Mouse (Mus musculus) c-Kit-positive CD71-positive TER-119-positive erythroid progenitor cells, embryonic 14.5 days (primary cell): ENCODE measurements at regions not wholly inside any gene's neighbourhood (a gene's known extent, or its start where the extent isn't known, plus 50 kb on each side); places are given as distances from the start of the nearest gene placed in this dataset.

Source experiments
- DNase-seq: peaks from one replicate; pipeline ENCODE4 v3.0.0-alpha.2; 2013; ENCODE audit warnings: low spot score

DNA sequence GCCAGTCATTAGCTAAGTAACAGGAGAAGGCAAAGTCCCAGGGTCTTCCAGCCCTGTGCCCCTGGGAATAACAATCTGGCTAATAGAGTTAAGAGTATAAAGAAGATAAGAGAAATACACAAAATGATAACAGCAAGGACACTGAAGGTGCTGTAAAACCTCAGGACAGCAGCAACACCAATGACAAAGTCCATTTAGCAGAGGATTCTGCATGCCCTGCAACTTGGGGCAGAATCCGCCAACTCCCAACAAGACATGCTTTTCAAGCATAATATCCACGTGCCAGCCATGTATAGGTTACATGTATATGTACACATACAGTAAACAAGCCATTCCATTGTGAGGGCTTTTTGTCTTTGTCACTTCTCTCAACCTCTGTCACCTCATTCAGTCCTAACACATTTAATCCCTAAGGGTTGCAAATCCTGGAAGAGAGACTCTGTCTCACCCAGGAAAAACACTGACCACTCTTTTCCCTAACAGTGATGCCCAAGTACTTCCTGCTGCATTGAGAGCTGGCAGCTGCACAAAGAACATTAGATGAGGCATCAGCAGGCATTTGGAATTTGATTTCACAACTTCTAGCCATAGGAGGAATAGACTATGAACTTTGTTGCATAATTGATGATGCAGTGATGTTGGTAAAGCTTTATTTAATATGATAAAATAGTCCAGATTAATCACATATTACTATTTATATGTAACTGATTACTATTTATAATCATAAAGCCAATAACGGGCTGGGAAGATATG, 105.8 kb upstream of the Slc4a7 start:
- DNase-seq = no peak

DNA sequence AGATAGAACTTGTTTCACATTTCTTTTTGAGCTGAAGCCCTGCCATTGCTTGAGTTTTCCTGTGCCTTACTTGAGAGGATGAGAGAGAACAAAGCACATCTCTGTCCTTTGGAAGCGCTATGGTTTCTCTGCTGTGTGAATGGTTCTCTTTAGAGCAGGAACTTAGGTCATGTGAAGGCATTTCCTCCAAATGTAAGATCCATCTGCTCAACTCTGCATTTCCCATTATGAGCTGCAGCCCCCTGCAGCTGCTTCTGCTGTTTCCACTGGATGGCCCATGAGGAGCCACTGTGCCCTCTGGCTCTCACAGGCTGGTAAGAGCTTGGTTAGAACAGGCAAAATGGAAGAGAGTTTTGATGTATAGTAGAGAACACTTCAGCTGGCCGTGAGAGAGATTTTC, 102.5 kb upstream of the Slc4a7 start:
- no peak for DNase-seq

DNA sequence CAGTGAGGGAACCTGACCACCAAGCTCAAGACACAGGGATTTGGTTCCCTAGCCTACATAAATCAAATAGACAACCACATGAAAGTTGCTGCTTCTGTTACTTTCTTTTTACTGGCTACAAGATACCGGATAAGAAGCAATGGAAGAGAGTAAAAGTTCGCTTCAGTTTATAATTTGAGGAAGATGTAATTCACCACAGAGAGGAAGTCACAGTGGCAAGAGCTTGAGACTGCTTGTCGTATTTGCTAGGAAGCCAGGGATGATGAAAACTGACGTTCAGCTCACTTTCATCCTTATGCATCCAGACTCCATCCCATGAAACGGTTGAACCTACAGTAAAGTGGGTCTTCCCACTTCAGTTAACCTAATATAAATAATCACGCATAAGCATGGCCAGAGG, 102.1 kb upstream of the Slc4a7 start:
- DNase-seq = no peak

DNA sequence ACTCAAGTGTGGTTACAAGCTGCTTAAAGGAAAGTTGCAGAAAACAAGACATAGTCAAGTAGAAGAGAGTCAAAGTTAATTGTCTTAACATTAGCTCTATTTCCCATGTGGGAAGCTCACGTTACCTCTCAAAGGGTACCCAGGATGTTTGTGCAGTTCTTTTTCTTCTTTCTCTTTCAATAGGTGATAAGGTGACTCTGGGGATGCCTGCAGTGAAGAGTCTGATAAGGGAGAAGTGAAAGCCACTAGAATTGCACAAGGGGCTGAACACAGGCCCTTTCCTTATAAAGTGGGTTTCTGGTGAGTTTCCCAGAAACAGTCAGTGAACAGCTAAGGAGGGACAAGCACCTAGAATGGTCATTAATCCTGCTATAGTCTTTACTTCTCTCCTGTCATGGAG, 98.6 kb upstream of the Slc4a7 start:
- DNase-seq = no peak

DNA sequence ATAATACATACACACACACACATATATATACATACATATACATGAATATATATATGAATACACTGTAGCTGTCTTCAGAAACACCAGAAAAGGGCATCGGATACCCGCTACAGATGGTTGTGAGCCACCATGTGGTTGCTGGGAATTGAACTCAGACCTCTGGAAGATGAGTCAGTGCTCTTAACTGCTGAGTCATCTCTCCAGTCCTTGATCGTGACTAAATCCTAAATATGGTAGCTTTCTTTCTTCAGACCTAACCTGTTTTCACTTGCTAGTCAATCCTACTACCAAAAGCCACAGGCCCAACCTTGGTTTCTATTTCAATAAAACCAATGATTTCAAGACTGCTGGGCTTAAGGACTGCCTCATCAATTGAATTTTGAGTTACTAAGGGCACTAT, 95.0 kb upstream of the Slc4a7 start:
- no peak for DNase-seq

DNA sequence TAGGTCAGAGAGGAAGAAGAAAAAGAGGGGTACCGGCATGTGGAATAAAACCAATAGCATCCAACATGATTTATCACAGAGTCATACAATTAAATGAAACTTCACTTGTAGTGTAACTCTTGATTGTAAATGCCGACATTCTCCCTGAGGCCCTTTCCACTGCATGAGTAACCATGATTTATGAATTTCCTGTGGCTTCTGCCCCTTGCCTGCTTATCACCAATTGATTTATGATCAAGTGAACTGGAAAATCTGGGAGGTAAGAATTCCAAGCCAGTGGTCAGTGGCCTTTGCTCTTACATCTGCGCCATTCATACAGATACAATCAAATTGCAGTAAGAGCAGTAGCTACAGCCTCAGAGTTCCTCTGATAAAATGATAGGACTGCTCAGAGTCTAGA, 89.8 kb upstream of the Slc4a7 start:
- DNase-seq = no peak

DNA sequence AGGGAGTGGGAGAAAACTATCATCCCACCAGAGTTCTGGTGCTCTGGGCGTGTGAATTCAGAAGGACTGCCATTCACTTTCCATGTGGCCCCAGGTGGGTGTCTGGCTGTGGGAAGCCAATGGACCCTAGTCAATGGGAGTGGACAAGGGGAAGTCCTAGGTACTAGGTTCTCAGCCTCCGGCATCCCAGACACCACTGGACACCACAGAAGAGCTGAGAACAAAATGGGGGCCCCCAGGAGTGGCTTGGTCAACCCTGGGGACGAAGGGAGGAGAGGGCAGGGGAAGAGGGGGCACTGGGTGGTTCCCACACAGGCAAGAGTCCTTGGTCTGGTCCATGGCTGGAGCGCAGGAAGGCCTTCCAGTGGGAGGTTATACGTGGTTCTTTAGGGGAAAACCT, 81.8 kb upstream of the Slc4a7 start:
- no peak for DNase-seq

DNA sequence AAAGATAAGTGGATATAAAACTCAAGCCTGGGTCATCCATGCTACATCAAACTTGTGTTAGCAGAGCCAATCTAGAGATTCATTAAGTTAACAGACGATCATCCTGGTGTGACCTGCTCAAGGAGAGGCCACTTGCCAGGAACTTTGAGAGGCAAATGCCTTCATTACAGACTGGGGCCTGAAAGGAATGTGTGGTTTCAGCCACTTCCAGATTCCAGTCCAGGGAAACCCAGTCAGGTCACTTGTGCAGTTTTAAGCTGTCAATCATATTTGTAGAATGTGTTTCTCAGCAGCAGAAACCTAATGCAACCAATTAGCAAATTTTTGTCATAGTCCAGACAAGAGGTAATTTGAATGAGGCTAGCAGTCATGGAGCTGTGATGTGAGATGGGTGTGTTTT, 73.4 kb upstream of the Slc4a7 start:
- no peak for DNase-seq

DNA sequence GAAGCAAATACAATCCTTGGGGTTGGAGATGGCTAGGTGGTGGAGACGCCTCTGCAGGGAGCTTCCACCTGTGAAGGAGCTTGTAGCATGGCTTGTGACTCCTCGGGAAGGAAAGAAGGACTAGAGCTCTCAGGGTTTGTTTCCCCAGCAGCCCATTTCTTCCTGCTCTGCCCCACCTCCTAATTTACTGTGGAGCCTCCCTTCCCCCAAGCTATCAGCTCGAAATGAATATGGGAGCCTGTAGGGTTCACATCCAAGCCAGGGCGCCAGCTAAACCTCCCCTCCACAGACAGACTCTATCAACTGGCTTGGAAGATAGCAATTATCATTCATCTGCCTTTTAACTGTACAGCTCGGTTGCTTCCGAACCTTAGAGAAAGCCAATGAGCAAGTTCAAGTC, 70.3 kb upstream of the Slc4a7 start:
- DNase-seq = no peak

DNA sequence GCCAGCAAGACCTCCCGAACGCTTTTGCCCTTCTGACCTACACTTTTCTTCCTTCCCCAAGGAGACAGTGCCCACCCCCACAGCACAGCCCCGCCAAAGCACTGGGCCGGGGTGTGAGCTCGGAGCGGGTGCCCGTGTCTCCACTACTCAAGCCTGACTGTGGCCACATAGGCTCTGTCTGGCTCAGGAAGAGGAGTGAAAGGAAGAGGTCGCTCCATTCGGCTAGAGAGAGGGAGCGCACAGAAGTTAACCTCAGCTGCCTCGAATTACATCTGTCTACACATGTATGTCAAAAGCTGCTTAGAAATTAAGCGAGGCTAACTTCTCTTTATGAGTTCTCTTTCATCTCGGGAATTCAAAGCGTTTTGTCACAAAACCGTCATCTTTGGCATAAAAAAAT, 69.6 kb upstream of the Slc4a7 start:
- DNase-seq = peak; percentile 7

DNA sequence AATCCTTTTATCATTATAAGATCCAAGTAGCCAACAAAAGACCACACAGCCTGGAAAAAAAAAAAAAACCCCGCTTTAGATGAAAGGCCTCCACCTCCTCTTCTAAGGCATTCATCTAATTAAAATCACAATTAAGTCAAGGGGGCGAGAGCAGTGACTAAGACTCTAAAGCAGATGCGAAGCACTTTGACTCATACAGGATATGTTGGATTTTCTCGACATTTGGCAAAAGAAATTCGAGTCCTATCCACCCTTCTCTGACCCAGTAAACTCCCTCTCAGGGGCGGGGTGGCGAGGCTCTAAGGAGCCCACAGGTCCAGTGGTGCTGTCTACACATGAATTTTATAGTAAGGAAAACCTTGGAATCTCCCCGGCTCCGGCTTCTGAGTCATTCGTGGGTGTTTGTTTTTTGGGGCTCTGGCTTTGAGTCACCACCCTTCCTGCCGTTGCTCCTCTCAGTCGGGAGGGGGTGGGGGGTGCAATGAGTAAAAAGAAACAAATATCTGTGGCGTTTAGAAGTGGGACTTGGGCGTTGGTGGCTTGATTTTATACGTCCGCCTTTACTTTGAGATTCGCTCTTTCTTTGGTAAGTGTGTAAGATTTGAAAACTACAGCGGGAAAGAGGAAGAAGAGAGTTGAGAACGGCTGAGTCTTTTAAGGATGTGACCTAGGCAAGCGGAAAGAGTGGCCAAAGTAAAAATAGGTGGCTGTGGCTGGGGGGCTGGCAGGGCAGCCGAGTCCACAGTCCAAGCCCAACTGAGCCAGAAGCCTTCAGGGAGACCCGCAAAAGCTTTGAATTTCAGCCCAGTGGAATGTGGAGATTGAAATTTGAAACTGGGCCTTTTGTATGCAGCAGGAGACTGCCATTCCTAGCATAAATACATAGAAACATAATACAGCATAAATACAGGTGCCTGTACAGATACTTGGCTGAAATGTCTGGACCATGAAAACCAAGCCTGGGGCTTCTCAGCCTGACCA, 68.8 kb upstream of the Slc4a7 start:
- DNase-seq = peak; percentile 34

DNA sequence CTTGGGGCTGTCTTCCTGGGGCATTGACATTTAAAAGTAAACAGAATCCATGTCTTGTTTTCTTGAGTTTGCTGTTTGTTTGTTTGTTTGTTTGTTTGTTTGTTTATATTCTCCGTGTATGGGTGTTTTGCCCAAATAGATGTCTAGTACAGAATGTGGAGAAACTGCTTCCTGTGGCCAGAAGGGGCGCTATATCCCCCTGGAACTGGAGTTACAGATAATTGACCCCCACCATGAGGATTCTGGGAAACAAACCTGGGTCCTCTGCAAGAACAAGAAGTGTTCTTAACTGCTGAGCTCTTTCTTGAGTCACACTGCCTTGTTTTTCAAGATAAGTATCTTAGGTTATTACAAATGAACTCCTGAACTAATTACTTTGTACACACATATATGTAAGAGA, 68.1 kb upstream of the Slc4a7 start:
- peak; percentile 19 for DNase-seq

DNA sequence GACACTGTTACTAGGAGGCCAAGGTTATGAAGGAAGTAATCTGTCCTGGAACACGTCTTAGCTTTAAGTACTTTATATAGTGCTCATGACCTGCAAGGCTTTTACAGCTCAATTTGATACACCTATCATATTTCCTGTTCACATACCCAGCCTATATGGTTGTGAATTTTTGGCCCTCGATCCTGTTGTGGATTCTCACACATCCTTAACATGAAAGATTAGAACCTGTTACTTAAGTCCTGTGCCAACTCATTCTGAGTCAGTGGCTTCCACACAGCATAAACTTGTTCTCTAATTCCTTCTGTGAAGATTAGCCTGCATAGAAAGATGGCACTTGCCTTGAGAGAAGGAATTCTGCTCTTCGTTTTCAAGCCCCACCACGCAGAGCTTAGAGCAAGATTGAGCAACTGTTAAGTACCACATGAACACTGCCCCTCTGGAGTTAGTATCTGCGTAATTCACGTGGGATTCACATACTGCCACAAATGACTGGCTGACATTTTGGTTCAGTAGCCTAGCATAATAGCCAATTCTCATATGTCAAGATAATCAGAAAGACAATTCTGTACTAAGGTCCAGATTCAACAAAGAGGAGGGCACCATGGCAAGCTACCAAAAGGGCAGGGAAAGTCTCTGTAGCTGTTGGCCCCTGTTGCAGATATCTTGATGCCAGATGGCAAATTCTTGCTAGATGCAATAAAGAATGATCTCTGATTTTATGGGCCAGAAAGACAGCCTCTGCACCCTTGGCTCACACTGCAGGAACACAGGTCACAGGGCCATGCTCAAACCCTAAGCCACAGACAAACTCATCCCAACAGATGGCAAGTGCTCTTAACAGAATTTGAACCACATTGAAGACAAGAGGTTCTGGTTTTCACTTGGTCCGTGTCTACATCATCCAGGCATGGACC, 62.7 kb upstream of the Slc4a7 start:
- DNase-seq = no peak

DNA sequence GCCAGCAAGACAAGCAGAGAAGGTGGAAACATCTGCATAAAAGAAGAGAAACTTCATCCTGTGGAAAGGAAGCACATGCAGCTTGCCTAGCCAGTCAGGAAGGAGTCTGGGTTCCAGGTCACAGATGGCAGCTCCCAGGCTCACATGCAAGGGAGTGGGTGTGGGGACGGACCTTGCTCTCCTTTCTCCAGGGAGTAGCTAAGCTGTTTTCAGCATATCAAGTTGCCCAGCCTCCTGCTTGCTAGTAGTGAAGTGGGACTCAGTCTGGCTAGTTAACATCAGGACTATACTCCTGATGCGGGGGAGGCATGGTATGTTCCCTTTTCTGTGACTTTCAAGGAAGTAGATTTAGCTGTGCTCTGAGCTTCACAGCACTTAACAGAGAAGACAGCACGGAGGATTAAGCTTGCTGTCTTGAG, 62.0 kb upstream of the Slc4a7 start:
- DNase-seq = no peak

DNA sequence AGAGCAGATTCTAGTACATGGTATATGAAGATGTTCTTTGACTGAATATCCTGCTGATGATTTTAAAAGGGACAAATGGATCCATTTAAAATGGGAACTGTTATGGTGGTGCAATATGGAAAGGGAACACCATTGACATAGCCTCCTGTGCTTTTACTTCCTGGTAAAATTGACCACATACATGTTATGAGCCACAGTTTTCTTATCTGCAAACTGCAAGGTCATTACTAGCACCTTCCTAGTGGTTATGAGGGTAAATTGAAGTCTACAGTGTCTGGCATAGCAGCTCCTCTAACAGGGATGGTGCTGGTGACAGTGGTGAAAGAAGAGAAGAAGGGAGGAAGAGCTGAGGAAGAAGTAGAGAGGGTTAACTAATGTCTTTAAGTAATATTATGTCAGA, 61.5 kb upstream of the Slc4a7 start:
- no peak for DNase-seq

DNA sequence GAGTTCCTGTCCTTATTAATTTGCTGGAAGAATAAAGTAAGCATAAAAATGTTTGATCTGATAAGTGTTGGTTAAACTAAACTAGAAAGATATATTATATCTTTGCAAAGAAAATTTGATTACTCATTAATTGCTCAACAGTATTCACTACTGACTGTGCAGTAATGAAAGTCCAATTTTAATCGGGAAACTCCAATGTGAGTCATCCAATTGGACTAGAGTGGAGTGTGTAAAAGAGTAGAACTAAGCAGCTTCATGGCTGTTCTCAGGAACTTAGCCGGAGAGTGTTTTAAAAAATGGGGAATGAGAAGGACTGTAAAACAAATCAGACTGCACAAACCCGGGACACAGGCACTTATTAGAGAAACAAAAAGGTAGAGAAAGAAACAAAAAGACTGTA, 58.5 kb upstream of the Slc4a7 start:
- DNase-seq = no peak

DNA sequence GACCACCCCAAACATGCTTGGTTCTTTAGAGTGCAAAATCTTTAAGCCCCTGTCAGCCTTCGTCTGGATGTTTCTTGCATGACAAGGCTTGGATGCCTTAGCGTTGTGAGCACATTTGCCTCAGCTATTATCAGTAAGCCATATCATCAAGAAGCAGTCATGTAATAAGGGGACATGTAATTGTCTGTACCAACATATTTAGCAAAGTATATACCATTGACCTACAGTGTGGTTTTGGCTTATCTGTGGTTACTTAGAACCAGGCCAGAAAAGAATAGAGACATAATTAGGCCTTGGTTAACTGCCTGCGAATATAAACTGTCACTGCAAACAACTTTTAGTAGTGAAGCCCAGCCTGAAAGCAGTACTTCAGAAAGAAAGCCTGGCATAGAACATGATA, 57.0 kb upstream of the Slc4a7 start:
- DNase-seq = no peak
